Mouse (Mus musculus) intestine, embryonic 14.5 days (tissue): ENCODE measurements at regions not wholly inside any gene's neighbourhood (a gene's known extent, or its start where the extent isn't known, plus 50 kb on each side); places are given as distances from the start of the nearest gene placed in this dataset.
"Not testable (repeated sequence)": the region's sequence is repeated elsewhere in the genome, so short reads cannot be mapped to it uniquely, and the experiment has no call there.

Source experiments
- ATAC-seq: fragments of 200-750 bp; cut with Nextera tagmentation; replicated peaks from 2 replicates; pipeline ENCODE4 v1.8.0; 2017; ENCODE audit warnings: low read depth, moderate number of reproducible peaks, moderate TSS enrichment, moderate library complexity; ENCODE audit not compliant: low FRiP score, low TSS enrichment
- DNase-seq: peaks from one replicate; pipeline ENCODE4 v3.0.0-alpha.2; 2018; ENCODE audit warnings: low spot score
- H3K27ac ChIP-seq: fragments of 300-500 bp; sonication (generic); 2 replicates; pipeline ENCODE4 v1.5.1; 2014; ENCODE audit warnings: low read depth, mild to moderate bottlenecking, control low read depth
- H3K27me3 ChIP-seq: fragments of 300-500 bp; sonication (generic); replicated peaks from 2 replicates; pipeline ENCODE4 v1.6.1; 2014; ENCODE audit warnings: low read length, control low read depth; ENCODE audit not compliant: control insufficient read depth, insufficient read depth
- H3K36me3 ChIP-seq: fragments of 300-500 bp; sonication (generic); 2 replicates; pipeline ENCODE4 v1.6.1; 2014; ENCODE audit warnings: low read length, control low read depth; ENCODE audit not compliant: control insufficient read depth, insufficient read depth
- H3K4me1 ChIP-seq: fragments of 300-500 bp; sonication (generic); replicated peaks from 2 replicates; pipeline ENCODE4 v1.6.1; 2014; ENCODE audit warnings: low read length, control low read depth, mixed read lengths; ENCODE audit not compliant: control insufficient read depth, insufficient read depth
- H3K4me2 ChIP-seq: fragments of 300-500 bp; sonication (generic); 2 replicates; pipeline ENCODE4 v1.6.1; 2014; ENCODE audit warnings: low read length
- H3K4me3 ChIP-seq: fragments of 300-500 bp; sonication (generic); 2 replicates; pipeline ENCODE4 v1.5.1; 2014; ENCODE audit warnings: low read depth, low read length, control low read depth, mixed read lengths
- H3K9ac ChIP-seq: fragments of 300-500 bp; sonication (generic); 2 replicates; pipeline ENCODE4 v1.6.1; 2014; ENCODE audit warnings: mild to moderate bottlenecking, low read length
- H3K9me3 ChIP-seq: fragments of 300-500 bp; sonication (generic); 2 replicates; pipeline ENCODE4 v1.6.1; 2016; ENCODE audit warnings: low read length, control low read depth; ENCODE audit not compliant: control insufficient read depth
- WGBS: fragments of 180-500 bp; shearing (Covaris S2); extraction: QIAGEN DNeasy Blood & Tissue Kit; methylation state at CpG from one replicate; pipeline ENCODE4 v1.1.7; 2014; 5-methylcytosine and 5-hydroxymethylcytosine counted together

DNA sequence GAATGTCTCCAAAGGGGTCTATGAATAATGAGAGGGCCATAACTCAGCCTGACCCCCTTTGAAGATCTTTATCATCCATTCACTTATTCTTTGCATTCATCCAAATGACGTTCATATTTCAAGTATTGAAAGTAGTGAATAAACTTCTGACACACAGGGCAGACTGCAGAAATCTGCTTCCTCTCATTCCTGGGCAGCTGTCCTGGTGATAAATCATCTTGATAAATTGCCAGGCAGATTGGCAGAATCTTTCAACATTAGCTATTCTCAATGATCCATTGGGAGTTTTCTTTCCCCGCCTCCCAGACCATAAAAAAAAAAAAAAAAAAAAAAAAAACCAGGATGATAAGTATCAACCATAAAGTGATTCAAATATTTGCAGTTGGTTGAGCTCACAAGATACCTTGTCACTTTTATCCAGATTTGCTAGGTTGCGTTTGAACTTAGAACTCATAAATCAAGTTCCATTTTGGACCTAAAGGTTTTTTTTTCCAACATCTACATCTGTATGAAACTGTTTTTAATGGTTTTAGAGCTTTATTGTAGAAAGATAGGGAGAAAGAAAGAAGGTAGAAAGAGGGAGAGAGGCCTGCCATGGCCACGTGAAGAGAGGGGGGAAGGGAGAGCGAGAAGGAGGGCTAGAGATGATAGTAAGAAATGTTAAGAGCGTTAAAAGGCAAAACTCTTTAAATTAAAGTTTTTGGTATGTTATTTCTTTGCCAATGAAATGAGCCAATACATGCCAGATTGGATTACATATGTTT, 383.7 kb downstream of the Cylc2 start:
- no peaks in the 10 kb centered on the region for H3K36me3 ChIP-seq
- no peak overlapping the region for H3K4me3 ChIP-seq
- no peak overlapping the region for H3K4me2 ChIP-seq
- 71% methylated on average over 6 of the region's 6 CpGs for WGBS
- no peaks in the 10 kb centered on the region for H3K27me3 ChIP-seq
- no peaks in the 10 kb centered on the region for H3K9me3 ChIP-seq
- no peak overlapping the region for H3K27ac ChIP-seq
- ATAC-seq: peak; percentile 53; the same call in 1 of the 2 replicates
- no peak overlapping the region for H3K9ac ChIP-seq
- DNase-seq: no peak
- H3K4me1 ChIP-seq: no peaks in the 10 kb centered on the region

DNA sequence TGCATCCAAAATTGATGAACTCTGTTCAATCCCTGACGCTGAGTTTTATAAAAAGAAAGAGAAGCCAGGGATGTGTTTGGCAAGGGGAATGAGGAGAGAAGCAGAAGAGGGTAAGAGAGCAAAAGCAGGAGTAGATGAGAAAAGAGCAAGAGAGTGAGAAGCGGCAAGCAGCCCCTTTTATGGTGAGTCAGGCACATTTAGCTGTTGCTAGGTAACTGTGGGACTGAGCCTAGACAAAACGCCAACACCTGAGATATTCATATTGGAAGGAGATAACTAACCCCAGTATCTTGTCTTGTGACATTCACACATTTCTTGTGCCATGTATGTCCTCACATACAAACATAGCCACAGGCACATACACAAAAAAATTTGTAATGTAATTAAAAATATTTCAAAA, 410.8 kb downstream of the Cylc2 start:
- H3K4me1 ChIP-seq: no peaks in the 10 kb centered on the region
- no peak overlapping the region for H3K27ac ChIP-seq
- no peak overlapping the region for H3K4me2 ChIP-seq
- WGBS: 53% methylated on average over 3 of the region's 3 CpGs
- no peaks in the 10 kb centered on the region for H3K27me3 ChIP-seq
- DNase-seq (no peak), ATAC-seq (no peak)
- H3K9me3 ChIP-seq: no peaks in the 10 kb centered on the region
- no peak overlapping the region for H3K4me3 ChIP-seq
- no peak overlapping the region for H3K9ac ChIP-seq
- H3K36me3 ChIP-seq: no peaks in the 10 kb centered on the region

DNA sequence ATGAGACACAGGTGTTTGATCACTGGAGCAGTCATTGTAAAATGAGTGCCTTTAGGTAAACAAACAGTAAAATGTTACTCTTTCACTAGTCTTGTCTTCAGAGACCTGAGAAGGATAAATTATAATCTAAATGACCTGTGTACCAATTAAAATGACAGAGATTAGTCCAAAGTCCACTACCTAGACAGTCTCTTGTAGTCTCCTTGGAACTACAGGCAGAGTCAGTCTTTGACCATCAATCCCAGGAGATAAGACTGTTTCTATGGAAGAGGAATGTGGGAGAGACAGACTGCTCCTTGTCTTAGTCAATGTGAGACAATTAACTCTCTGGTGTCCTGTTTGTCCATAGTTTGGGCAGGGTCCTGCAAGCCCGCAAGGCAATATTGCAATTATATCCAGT, 417.0 kb downstream of the Cylc2 start:
- H3K27me3 ChIP-seq: no peaks in the 10 kb centered on the region
- no peaks in the 10 kb centered on the region for H3K9me3 ChIP-seq
- 91% methylated on average over 1 of the region's 1 CpGs for WGBS
- H3K36me3 ChIP-seq: no peaks in the 10 kb centered on the region
- no peaks in the 10 kb centered on the region for H3K4me1 ChIP-seq
- H3K4me3 ChIP-seq: no peak overlapping the region
- no peak for ATAC-seq
- no peak overlapping the region for H3K9ac ChIP-seq
- no peak overlapping the region for H3K4me2 ChIP-seq
- H3K27ac ChIP-seq: no peak overlapping the region
- no peak for DNase-seq

DNA sequence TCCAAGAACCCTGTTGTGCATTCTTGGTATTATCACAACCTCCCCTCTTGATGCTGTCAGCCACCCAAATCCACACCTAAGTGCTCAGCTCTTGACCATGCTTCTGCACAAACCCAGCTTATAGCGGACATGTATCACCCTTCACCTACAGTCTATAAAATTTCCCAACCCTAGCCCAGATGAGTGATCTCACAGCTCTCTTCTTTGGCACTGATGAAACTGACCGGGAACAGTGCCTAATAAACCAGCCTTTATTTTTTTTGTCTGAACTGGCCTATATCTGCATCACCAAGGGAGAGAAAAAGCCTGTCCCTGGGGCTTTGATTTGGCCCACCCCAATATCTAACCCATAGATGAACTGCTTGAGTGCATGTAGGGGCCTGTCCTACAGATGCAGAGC, 440.8 kb downstream of the Cylc2 start:
- DNase-seq (no peak), ATAC-seq (no peak)
- Histone ChIP-seq H3K27me3 (no peaks in the 10 kb centered on the region), H3K4me2 (no peak overlapping the region), H3K4me1 (no peaks in the 10 kb centered on the region), H3K9me3 (no peaks in the 10 kb centered on the region), H3K4me3 (no peak overlapping the region), H3K9ac (no peak overlapping the region), H3K36me3 (no peaks in the 10 kb centered on the region), H3K27ac (no peak overlapping the region)
- whole genome bisulfite sequencing: 87% methylated on average over 2 of the region's 2 CpGs

DNA sequence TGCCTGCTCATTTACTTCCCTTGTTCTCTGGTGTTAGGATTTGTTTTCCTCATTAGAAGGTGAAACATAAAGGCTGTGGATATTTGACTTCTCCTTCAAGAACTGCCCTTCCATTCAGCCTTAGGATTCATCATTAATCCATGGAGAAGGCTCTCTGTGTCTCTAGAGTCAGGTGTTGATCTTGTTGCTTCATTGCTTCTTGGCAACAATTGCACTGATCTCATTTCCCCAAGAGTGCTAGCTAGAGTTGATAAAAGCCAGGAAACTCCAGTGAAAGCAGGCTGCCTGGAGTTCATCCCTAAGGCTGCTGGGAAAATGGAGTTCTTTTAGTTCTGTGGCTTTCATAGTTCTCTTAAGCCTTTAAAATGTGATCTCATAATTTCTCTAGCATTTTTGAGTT, 441.8 kb downstream of the Cylc2 start:
- no peaks in the 10 kb centered on the region for H3K36me3 ChIP-seq
- no peaks in the 10 kb centered on the region for H3K4me1 ChIP-seq
- H3K4me2 ChIP-seq: no peak overlapping the region
- H3K9ac ChIP-seq: no peak overlapping the region
- H3K4me3 ChIP-seq: no peak overlapping the region
- no peak overlapping the region for H3K27ac ChIP-seq
- no peaks in the 10 kb centered on the region for H3K27me3 ChIP-seq
- ATAC-seq: no peak
- H3K9me3 ChIP-seq: no peaks in the 10 kb centered on the region
- DNase-seq: no peak

DNA sequence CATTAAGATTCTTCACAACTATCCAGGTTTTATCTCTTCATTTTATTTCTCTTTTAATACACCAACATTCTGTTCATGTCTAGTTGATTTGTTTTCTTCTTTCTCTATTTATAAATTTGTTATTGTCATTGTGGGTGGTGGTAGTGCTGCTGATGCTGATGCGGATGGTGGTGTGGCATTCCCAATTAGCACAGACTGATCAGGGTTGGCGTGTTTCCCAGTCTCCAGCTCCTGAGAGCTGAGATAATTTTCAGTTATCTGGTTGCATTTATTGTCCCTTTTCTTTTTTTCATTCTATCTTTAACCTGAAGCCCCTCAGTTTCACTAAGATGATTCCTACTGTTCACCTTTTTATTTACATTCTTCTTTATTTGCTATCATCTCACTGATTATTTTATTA, 455.0 kb downstream of the Cylc2 start:
- Histone ChIP-seq H3K4me3 (no peak overlapping the region), H3K27ac (no peak overlapping the region), H3K9ac (no peak overlapping the region), H3K9me3 (no peaks in the 10 kb centered on the region), H3K4me1 (no peaks in the 10 kb centered on the region), H3K4me2 (no peak overlapping the region), H3K27me3 (no peaks in the 10 kb centered on the region), H3K36me3 (no peaks in the 10 kb centered on the region)
- 88% methylated on average over 2 of the region's 2 CpGs for WGBS
- DNase-seq (no peak), ATAC-seq (no peak)

DNA sequence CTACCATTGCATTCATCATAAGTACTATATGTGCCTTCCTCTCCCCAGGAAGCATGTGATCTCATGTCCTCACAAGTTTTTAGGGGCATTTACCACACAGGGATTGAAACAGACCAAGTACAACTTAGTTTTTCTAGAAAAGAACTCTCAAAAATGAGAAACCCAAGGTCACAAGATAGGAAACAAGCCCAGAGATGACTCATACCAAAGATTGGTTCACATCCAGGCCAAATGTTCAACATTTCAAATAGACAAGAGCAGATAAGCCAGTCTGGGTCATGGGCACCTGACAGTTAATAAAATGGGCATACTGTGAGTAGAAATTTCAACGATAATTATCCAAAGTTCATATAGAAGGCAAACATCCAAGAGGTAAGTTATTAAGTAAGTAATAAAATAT, 457.9 kb downstream of the Cylc2 start:
- Histone ChIP-seq H3K27ac (no peak overlapping the region), H3K36me3 (no peaks in the 10 kb centered on the region), H3K4me3 (no peak overlapping the region), H3K4me1 (no peaks in the 10 kb centered on the region), H3K9ac (no peak overlapping the region), H3K9me3 (no peaks in the 10 kb centered on the region), H3K27me3 (no peaks in the 10 kb centered on the region), H3K4me2 (no peak overlapping the region)
- ATAC-seq (no peak), DNase-seq (no peak)
- 97% methylated on average over 1 of the region's 1 CpGs for WGBS

DNA sequence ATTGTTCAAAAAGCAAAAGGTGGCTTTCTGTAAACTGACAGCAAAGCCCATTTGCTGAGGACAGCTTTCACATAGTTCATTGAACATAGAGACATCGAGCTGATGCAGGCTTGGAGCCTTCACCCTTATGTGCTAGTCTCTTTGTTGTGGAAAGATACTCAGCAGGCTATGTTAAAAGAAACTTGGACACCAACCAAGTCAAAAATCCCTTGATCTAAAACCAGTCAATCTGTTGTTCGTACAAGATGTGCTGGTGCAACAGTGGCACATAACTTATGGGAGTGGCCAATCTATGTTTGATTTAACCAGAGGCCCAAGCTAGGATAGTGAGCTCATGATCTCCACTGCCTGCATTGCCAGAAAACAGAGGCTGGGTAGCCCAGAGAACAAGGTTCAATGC, 462.6 kb downstream of the Cylc2 start:
- Histone ChIP-seq H3K9ac (no peak overlapping the region), H3K4me2 (no peak overlapping the region), H3K4me1 (no peaks in the 10 kb centered on the region), H3K27ac (no peak overlapping the region), H3K36me3 (no peaks in the 10 kb centered on the region), H3K4me3 (no peak overlapping the region), H3K27me3 (no peaks in the 10 kb centered on the region), H3K9me3 (no peaks in the 10 kb centered on the region)
- WGBS: 70% methylated on average over 2 of the region's 2 CpGs
- DNase-seq: no peak
- no peak for ATAC-seq

DNA sequence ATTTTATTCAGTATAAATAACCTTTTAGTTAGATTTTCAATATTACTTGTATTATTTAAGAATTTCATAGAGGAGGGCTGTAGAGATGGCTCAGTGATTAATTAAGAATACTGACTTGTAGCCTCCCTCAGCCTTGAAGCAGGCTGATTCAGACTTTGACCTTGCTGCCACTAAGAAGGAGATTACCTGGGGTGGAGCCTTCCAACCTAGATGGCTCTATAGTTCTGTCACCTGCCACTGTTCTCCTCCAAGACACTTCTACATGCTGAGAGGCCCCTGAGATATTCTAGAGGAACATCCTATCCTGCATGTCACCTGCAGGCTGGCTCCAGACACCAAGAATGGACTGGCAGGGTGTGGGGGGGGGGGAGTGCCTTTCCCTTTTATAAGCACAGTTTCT, 466.9 kb downstream of the Cylc2 start:
- H3K9me3 ChIP-seq, ATAC-seq, H3K36me3 ChIP-seq: not testable (repeated sequence)

More for the DNA sequence above, 466.9 kb downstream of the Cylc2 start:
- H3K9ac ChIP-seq, H3K27me3 ChIP-seq, H3K4me1 ChIP-seq, H3K4me3 ChIP-seq, H3K4me2 ChIP-seq, DNase-seq, H3K27ac ChIP-seq: not testable (repeated sequence)
